Mouse (Mus musculus) embryo, embryonic 10 days (tissue): ENCODE measurements around the gene Slc39a12.
A peak's percentile ranks its signal among the peaks of the same experiment; 100 is the strongest.

ENCODE experiments used
- DNase-seq: peaks from one replicate; pipeline ENCODE4 v3.0.0-alpha.2; 2015; ENCODE audit warnings: low spot score

Gene Slc39a12

DNA sequence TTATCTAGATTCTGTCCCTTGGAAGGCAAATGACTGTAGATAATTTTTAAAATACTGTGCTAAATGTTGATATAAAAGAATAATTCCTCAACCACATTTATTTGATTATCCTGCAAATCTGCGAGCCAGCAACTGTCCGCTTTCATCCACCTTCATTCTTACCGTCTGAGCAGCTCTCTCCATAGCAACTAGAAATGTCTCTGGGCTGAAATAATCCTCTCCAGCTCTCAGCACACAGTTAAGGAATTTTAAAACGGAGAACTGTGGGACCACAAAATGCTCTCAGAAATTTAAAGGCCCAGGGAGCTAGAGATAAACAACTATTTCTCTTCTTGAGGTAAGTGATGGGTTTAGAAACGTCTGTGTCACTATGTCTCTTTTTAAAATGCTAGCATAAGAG is at the start of gene Slc39a12:
Gene Slc39a12, plus strand, starts transcription at position 155 of the 400 bp plus-strand sequence.
- DNase-seq = no peak

DNA sequence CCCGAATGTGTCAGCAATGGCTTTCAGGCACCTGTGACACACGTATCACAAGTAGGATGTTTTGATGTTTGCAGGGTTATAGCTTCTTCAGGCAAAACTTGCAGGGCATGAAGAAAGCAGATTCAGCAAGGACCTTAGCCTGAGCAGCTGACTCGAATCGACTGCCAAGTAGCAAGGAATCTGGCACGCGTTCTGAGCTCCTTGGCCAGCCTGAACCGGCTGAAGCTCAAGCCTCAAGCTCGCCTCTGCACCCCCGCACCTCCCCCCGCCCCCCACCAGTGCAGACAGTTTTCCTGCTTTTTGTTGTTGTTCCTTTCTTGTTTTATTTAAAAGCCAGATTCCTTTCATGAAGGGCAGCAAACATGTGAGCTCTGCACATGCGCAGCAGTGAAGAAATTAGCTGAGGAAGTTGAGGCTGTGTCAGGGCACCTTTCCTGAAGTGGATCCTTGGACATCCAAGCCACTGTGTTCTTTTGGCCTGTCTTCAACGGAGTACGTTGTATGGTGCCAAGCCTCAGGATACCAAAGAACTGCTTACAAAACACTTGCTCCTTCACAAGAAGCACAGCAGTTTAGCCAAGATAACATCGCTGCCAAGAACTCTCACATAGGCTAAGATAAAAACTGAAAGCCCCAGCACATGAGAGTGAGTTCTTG is 46.3 kb upstream of the Slc39a12 start:
- no peak for DNase-seq

DNA sequence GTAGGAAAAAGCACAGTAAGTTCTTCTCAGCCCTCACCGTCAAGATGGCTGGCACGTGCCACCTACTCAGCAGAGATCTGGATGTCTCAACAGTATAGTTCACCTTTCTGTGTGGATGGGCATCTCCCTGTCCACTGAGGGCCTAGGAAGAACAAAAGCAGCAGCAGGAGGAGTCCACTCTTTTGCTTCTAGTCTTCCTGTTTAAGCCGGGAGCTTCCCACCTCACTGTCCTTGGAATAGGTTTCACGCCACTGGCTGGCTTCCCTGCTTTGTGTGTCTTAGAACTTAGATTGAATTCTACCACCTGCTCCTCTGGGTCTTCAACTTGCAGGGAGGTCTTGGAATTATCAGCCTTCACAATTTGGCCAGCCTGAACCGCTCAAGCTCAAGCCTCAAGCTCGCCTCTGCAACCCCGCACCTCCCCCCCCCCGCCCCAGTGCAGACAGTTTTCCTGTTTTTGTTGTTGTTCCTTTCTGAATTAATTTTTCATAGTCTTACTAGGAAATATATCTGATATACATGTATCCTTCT is 45.7 kb upstream of the Slc39a12 start:
- no peak for DNase-seq

DNA sequence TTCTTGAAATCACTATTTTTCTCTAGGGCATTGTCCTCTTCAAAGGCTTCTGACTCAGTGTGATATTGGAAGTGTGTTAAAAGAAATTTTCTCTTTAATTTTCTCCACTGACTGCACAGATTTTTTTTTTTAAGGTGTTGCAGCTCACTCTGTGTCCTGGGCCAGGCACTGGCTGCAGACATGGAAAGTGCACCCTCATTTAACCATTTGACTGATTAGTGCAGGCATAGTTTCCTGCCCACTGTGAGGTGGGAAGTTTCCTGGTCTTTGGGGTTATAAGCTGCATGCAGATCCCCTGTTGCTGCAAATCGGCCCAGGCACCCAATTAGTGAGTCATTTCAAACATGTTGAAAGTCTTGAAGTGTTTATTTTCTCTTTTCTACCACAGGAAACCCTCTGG is 740 bp downstream of the Slc39a12 start:
- DNase-seq = no peak

DNA sequence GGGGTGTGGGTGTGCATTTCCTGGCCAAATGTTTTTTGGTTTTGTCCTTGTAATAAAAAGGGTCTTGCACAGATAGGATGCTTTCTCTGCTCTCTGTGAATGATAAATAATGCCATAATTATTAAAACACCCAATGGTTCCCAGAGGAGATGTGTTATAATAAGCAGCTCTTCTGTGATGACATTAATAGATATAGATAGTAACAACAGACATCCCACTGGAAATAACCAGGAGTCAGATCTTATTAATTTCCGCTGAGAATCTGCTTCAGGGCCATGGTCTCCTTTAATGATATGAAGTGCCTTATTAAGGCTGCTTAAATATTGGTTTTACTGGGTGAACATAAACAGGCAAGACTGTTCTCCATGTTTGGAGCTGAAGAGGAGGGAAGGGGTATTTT is 2.8 kb downstream of the Slc39a12 start:
- DNase-seq = no peak

DNA sequence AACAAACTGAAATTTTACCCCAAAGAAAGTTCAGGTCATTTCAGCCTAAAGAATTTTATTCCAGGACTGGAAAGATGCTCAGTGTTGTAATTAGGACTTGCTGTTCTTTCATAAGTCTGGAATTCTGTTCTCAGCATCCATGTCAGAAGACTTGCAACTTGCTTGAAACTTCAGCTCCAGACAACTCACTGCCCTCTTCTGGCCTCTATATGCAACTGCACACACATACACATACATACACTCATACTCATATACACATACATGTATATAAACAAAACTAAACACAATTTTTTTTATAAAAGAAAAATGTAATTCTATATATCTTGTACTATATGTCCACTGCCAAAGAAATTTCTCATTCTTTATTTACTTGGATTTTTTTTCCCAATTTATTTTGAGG is 14.9 kb downstream of the Slc39a12 start:
- no peak for DNase-seq

DNA sequence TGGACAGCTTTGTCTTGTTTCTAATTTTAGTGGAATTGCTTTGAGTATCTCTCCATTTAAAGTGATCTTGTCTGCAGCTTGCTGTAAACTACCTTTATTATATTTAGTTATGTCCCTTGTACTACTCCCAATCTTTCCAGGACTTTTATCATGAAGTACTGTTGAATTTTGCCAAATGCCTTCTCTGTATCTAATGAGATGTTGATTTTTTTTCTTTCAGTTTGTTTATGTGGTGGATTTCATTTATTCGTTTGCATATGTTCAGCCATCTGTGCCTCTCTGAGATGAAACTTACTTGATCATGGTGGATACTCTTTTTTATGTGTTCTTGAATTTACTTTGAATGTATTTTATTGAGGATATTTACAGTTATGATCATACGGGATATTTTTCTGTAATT is 40.9 kb downstream of the Slc39a12 start:
- DNase-seq = no peak

DNA sequence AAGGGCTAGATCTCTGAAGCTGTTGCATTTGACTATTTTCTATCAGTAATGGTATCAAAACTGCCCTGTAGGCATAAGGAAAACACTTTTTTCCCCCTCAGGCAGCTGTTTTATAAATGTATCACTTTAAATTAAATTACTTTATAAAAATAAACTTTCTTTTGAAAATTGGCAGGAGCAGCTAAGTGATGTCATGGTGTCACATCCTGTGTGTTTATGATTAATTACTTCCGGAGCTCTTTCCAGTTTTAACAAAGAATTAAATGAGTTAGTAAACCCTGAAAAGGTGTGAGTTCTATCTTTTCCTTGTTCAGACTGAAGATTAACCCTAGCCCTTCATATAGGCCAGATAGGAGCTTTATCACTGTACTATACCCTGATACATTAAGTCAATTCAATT is 59.2 kb downstream of the Slc39a12 start:
- DNase-seq = no peak

DNA sequence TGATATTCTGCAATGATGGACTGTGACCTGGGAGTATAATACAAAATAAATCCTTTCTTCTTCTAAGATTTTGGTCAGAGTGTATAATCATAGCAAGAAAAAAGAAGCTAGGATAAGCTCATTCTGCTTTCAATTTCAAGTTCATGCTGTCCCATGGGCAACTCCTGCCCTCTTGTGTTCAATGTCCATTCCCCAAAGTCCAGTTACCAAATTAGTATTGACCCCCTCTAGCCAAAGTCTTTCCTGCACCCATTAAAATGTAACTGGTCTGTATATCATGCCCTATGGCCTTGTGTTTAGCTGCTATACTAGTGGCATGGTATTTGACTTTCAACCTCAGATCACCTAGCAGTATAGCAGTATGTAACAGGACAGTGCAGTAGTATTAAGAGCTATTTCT is 62.8 kb downstream of the Slc39a12 start:
- DNase-seq = no peak

DNA sequence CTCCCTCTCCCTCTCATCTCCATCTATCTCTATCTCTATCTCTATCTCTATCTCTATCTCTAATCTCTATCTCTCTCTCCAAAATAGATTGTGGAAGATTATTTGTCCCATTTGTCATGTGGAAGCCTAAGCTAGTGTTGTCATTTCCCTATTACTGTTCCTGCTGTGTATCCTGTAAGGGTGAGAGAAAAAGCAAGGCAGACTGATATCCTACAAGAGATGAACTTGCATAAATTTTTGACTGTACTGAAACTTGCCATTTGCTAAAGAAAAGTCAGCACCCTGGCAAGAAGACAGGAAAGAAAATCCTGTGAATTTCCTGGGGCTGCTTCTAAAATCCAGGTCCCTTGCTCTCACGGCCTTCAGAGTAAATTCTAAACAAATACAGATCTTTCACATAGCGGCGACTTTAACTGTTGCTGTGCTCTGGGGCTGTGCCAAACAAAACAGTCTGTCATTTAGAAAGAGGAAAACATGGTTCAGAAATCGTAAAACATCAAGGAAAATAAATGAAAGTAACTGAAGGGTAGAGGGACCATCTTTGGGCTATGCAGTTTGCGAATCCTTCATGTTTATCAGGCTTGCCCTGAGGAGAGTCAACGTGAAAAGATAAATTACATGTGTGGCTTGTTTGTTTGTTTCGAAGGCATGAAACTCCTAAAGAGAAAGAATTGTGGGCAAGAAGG is 67.0 kb downstream of the Slc39a12 start:
- no peak for DNase-seq

DNA sequence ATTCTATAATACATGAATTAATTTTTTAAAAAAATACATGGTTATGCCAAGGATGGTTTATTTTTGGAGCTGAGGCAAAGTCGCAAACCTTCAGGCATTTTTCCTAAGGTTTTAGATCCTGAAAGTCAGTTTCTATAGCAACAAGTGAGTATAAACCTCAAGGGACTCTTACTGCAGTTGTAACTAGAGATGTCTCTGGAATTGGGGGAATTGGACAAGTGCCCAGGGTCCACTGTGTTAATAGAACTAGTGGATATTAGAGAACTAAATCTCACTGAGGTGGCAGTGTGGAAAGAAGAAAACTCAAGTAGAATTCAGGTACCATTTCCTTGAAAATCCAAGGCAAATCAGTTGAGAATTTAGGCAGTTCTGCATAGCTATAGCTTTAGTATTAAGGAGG is 76.3 kb downstream of the Slc39a12 start:
- no peak for DNase-seq

DNA sequence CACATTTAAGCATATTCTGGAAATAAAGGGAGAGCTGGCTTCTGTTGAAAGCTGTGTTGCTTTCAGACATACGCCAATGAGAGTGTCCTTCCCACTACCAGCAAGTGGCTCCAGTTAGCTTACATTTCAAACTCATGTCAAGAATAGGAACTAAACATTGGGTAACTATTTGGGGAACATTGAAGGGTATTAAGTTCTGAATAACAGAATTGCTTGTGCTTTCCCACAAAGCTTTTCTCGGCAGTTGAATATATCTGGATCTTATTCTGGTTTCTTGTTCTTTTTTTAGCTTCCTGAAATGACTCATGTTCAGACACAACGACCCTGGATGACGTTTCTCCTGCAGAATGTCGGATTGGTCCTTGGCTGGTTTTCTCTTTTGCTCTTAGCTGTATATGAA is 106.0 kb downstream of the Slc39a12 start:
- no peak for DNase-seq

DNA sequence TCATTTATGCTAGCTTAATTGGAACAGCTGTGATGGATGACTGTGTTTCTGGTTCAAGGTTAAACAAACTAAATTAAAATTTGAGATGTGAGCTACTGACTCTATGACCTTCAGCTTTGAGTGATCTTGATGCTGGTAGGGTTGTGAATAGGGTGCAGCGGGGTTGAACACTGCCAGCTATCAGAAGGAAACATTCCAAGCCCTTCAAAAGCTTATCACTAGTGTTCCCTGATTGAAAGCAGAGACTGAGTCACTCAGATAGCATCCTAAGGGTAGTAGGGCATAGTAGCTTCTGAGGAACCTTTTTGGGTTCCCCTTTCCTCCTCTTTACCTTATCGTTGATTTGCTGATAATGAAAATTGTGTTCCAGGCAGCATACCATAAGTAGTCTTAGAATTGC is 108.0 kb downstream of the Slc39a12 start:
- no peak for DNase-seq

DNA sequence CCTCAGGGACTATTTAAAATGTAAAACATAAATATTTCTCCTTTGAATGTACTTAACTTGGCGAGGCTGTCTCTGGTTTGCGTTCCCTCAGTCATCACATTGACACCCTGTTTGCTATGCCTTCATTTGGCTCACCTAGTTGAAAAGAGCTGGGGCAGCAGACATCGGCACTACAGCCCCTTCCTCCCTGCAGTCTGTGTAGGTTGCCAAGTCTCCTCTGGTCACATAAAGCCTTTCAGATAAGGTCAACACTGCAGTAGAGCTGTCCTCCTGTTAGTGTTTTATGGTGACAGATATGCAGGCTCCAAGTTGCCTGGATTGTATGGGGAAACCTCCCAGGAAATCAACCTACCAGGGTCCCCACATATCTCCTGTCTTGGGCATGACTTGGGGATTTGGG is 114.4 kb downstream of the Slc39a12 start:
- no peak for DNase-seq

DNA sequence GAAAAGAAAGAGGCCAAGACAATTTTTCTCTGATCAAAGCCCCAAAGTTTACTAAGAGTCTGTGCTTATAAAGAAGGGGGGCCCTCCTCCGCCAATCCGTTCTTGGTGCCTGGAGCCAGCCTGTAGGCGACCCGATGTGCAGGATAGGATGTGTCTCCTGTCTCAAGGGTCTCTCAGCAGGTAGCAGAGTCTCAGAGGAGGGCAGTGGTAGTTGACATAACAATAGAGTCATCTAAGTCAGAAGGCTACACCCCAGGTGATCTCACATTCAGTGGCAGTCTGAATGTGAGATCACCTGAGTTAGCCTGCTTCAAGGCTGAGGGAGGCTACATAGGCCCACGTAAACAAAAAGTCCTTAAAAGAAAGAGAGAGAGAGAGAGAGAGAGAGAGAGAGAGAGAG is 130.1 kb downstream of the Slc39a12 start:
- no peak for DNase-seq

DNA sequence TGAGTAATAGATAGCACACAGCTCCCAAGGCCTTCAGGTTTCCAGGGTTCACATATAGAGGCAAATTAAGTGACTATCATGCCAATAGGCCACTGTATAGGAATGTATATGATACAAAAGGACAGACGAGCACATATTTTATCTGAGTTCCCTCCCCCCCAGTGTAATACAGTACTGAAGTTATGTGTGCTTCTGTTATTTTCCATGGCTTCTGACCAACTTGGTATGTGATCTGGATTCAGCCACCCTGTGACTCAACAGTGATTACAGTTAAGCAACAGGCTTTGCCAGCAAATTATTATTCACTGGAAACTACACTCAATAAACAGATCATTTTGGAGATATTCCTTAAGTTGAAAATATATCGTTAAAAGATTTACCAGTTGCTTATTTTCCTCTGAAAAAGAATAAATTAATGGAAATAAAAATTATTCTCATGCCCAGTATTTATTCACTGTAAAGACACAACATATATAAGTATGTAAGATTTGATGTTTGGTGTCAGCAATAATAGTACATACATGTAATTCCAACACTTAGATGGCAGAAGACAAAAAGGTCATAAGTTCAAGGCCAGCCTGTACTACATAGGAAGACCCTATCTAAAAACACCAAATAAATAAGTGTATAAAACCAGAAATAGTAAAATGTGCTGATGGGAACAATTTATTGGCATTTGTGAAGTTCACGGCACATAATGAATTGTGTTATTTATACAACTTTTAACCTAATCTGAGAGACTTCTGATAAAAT is 146.4 kb downstream of the Slc39a12 start:
- DNase-seq = no peak

DNA sequence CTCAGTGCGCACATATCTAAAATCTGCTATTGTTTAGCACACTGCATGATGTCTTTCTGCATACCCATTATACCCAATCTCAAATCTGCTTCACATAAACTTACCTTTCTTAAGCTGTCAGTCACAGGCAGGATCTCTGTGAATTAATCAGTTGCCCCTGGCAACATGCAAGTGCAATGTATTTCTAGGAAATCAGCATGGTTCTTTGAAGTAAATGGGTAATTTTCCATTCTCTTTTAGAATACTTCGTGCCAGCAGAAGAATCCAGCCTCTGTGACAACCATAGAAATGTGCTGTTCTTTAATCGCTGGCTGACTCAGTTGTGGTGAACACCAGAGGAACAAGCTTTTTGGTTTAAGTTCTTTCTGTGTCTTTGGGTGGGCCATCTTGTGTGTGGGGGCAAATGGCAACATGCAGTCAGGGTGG is 147.1 kb downstream of the Slc39a12 start:
- DNase-seq = peak; percentile 25

DNA sequence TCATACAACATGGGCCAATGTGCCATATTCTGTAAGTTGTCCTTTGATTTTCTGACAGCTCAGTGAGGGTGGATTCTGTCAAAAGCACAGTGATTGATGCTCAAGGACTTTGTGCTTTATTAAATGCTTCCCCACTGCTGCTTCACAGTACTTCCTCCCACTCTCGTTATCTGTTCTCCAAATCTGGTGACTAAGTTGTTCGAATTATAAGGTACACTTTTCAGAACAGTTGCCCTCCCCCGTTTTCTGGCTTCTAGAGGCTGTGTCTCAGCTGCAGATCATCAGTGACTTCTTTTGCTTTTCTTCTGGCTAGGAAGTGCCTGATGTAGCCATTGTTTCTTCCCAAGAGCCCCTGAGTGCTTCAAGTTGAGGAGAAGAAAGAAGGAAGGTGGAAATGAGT is 149.7 kb downstream of the Slc39a12 start:
- no peak for DNase-seq

DNA sequence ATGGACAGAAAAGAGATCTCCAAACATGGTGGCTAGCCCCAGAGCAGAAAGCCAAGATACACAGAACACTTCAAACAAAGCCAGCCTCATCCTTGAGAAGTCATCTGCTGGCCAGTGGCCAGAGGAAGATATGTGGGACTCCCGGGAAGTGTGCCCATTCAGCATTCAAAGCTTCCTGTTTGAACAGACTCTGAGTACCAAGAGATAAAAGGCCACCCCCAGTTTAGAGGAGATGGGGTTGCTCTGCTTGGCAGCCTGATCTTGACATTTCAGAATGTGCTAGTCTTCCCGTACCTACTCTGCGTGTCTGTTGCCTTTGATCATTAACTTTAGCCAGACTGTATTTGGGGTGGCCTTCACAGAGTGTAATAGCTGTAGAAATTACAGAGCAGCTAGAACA is 155.2 kb downstream of the Slc39a12 start:
- no peak for DNase-seq

DNA sequence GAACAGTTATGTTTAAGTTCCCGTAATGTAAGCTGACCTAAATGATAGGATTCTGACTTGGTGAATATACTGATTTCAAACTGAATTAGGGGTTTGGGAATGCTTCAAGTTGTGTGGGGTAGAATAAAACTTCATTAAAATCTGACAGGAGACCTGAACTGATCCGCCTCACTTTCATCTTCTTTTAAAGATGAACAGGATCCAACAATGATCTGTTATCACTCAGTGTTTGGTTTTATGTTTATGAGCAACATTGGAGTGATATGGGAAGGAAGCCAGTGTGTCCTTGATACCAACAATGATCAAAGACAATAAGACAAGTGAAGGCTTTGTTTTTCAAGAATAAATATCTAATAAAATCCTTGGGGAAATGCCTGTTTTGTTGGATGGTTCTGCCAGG is 155.7 kb downstream of the Slc39a12 start:
- no peak for DNase-seq
